Mouse (Mus musculus): Measurements from ENCODE around the gene Atxn10. TPM values are rescaled to one million over a fixed set of nuclear protein-coding genes. Genes with fewer than 3 reads are reported as not detected.

Gene Atxn10
- 10 to 100 TPM; 58.9 to 69.0 TPM for total RNA-seq (2023)

DNA sequence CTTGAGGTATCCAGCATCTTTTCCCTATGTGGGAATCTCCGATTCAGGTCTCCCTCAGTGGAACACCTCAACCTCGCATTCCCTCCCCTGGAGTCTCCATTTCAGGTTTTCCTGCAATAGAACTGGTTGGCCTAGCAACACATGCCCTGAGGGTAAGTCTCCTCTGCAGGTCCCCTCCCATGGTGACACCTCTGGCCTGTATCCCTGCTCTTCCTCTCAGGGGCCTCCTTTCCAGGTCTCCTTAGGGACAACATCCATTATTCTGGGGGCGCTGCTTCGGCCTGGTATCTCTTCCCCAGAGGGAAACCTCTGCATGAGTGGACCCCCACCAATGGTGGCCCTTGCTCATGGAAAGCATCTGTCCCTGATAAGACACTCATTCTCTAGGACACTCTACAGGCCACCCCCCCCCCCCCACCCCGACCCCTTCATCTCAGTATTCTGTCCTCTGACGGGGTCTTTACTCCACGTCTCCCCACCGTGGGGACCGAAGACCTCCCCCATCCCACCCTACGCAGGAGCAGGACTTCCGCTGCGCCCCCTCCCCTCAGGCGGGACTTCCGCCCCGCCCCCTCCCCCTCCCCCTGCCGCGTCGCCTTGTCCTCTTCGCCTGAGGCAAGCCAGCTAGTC, at the start of gene Atxn10:
Gene Atxn10, plus strand, starts transcription at position 575 of the 630 bp plus-strand sequence.

DNA sequence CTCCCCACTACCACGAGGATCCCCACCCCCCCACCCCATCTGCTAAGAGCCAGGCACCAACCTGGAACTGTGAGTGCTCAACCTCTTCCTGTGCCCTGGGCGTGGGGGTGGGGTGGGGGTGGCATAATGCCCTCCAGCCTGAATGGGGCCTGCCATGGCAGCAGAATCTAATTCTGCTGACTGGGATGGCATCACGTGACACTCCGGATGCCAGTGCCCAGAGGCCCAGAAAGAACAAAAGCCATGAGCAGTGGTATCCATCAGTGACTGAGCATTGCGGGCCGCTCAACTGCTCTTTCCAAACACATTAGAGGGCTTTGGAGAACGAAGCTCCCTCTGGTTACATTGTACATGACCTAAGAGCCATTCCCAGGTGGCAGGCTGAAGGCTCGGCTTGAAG, 167.1 kb downstream of the Atxn10 start, which contains the start of gene 7530416G11Rik:
Gene 7530416G11Rik, minus strand, starts transcription at position 101 of the 400 bp plus-strand sequence.

Other genes with a start within 250 kb of the Atxn10 start
- not detected for gene Smc1b, start 204.3 kb upstream of the Atxn10 start, total RNA-seq (2023)
- not detected for gene Ribc2, start 204.2 kb upstream of the Atxn10 start, total RNA-seq (2023)
- gene Fbln1, start 130.3 kb upstream of the Atxn10 start, total RNA-seq (2023) = 1 to 10 TPM in 1 of 2 experiments, under 1 TPM in 1; 0.95 to 1.4 TPM
- not detected for gene 7530416G11Rik, start 167.0 kb downstream of the Atxn10 start, total RNA-seq (2023)
- not detected for gene Wnt7b, start 246.2 kb downstream of the Atxn10 start, total RNA-seq (2023)

All from T-cell, adult 66 days (primary cell).